In genomic region chr15:29686935-29687334, GRCm38 (mm10) we compare ENCODE assay signal across 17 mouse cellular contexts.
"Had no signal": no experiment of that assay in that cellular context is flagged by ENCODE, and none has a peak within 500 bp of the region (broad histone marks: within the 10 kb centered on the region; RNA-seq: fewer than 3 reads in every experiment).

No protein-coding gene starts in this region.

- H3K36me3 ChIP-seq: kidney, embryonic 15.5 days; limb, embryonic 10.5 days; limb, embryonic 13.5 days; liver, embryonic 12.5 days; liver, embryonic 15.5 days; lung, embryonic 15.5 days; midbrain, embryonic 12.5 days had no signal

- H3K9ac ChIP-seq: kidney, embryonic 15.5 days; limb, embryonic 13.5 days; liver, embryonic 12.5 days; liver, embryonic 15.5 days; lung, embryonic 15.5 days; midbrain, embryonic 12.5 days had no signal

- ATAC-seq: liver, embryonic 12.5 days; midbrain, embryonic 16.5 days had no signal

- H3K9me3 ChIP-seq: kidney, embryonic 15.5 days; limb, embryonic 10.5 days; limb, embryonic 13.5 days; liver, embryonic 12.5 days; liver, embryonic 15.5 days; lung, embryonic 15.5 days; midbrain, embryonic 12.5 days had no signal

- H3K4me3 ChIP-seq: kidney, embryonic 15.5 days; limb, embryonic 10.5 days; limb, embryonic 13.5 days; liver, embryonic 12.5 days; liver, embryonic 15.5 days; lung, embryonic 15.5 days; midbrain, embryonic 12.5 days had no signal

- H3K4me1 ChIP-seq: kidney, embryonic 15.5 days; limb, embryonic 10.5 days; limb, embryonic 13.5 days; liver, embryonic 12.5 days; liver, embryonic 15.5 days; lung, embryonic 15.5 days; midbrain, embryonic 12.5 days had no signal

- DNase-seq: kidney, postnatal 10 days; kidney, postnatal 36 days; layer of hippocampus, adult 9-11 months; liver; lung, adult 18-20 months; lung, postnatal 14 days; lung, postnatal 4 days; thymus, adult 18-20 months; thymus, postnatal 36 days had no signal

- H3K27ac ChIP-seq: kidney, embryonic 15.5 days; limb, embryonic 10.5 days; limb, embryonic 13.5 days; liver, embryonic 12.5 days; liver, embryonic 15.5 days; lung, embryonic 15.5 days; midbrain, embryonic 12.5 days had no signal

- H3K4me2 ChIP-seq: kidney, embryonic 15.5 days; limb, embryonic 13.5 days; liver, embryonic 12.5 days; liver, embryonic 15.5 days; lung, embryonic 15.5 days; midbrain, embryonic 12.5 days had no signal

- H3K27me3 ChIP-seq: kidney, embryonic 15.5 days; limb, embryonic 13.5 days; liver, embryonic 12.5 days; liver, embryonic 15.5 days; lung, embryonic 15.5 days; midbrain, embryonic 12.5 days had no signal
